Mouse (Mus musculus) splenic B cell, adult 2 months (primary cell): ENCODE measurements around the gene Klhdc7b.

Experiments
- DNase-seq: peaks from one replicate; pipeline ENCODE4 v3.0.0-alpha.2; 2011; ENCODE audit warnings: low read depth, low spot score
- H3K27me3 ChIP-seq: 2 replicates; pipeline ENCODE4 v1.6.1; 2012; ENCODE audit warnings: mild to moderate bottlenecking, low read length, moderate library complexity, mixed read lengths; ENCODE audit not compliant: control insufficient read depth, poor library complexity, insufficient read depth, severe bottlenecking
- H3K36me3 ChIP-seq: 2 replicates; pipeline ENCODE4 v1.6.1; 2012; ENCODE audit warnings: mild to moderate bottlenecking, low read length, moderate library complexity, mixed read lengths; ENCODE audit not compliant: control insufficient read depth, poor library complexity, insufficient read depth, severe bottlenecking

The Klhdc7b gene

GRCm38 (mm10) chr15:89387127-89387526, 2.4 kb downstream of the Klhdc7b start:
- H3K36me3 ChIP-seq = no peaks in the 10 kb centered on the region
- DNase-seq = no peak
- H3K27me3 ChIP-seq = no peaks in the 10 kb centered on the region

- DNase-seq = no peak
- H3K27me3 ChIP-seq = no peaks in the 10 kb centered on the region
- no peaks in the 10 kb centered on the region for H3K36me3 ChIP-seq
Observed at GRCm38 (mm10) chr15:89390081-89390480, 5.4 kb downstream of the Klhdc7b start.

GRCm38 (mm10) chr15:89396883-89397282, 12.2 kb downstream of the Klhdc7b start:
- Histone ChIP-seq H3K36me3 (no peaks in the 10 kb centered on the region), H3K27me3 (no peaks in the 10 kb centered on the region)
- no peak for DNase-seq

GRCm38 (mm10) chr15:89398146-89398545, 13.4 kb downstream of the Klhdc7b start:
- no peak for DNase-seq
- no peaks in the 10 kb centered on the region for H3K36me3 ChIP-seq
- no peaks in the 10 kb centered on the region for H3K27me3 ChIP-seq

- no peak for DNase-seq
- H3K27me3 ChIP-seq = no peaks in the 10 kb centered on the region
- H3K36me3 ChIP-seq = no peaks in the 10 kb centered on the region
Observed at GRCm38 (mm10) chr15:89399716-89400115, 15.0 kb downstream of the Klhdc7b start.

- no peaks in the 10 kb centered on the region for H3K36me3 ChIP-seq
- H3K27me3 ChIP-seq = no peaks in the 10 kb centered on the region
- DNase-seq = no peak
Observed at GRCm38 (mm10) chr15:89402471-89402870, 17.8 kb downstream of the Klhdc7b start.

- no peak for DNase-seq
- Histone ChIP-seq H3K36me3 (no peaks in the 10 kb centered on the region), H3K27me3 (no peaks in the 10 kb centered on the region)
Observed at GRCm38 (mm10) chr15:89404831-89405623, 20.3 kb downstream of the Klhdc7b start.

GRCm38 (mm10) chr15:89406691-89407090, 22.0 kb downstream of the Klhdc7b start:
- Histone ChIP-seq H3K27me3 (no peaks in the 10 kb centered on the region), H3K36me3 (no peaks in the 10 kb centered on the region)
- no peak for DNase-seq

- H3K36me3 ChIP-seq = no peaks in the 10 kb centered on the region
- no peak for DNase-seq
- H3K27me3 ChIP-seq = no peaks in the 10 kb centered on the region
Observed at GRCm38 (mm10) chr15:89410118-89410517, 25.4 kb downstream of the Klhdc7b start, which contains the start of gene Syce3. Syce3 (minus strand) TSS chr15:89410503.

GRCm38 (mm10) chr15:89415282-89415681, 30.6 kb downstream of the Klhdc7b start:
- DNase-seq = no peak
- Histone ChIP-seq H3K36me3 (peaks cover 5% of the 10 kb centered on the region; the same call in 1 of the 2 replicates), H3K27me3 (no peaks in the 10 kb centered on the region)

- Histone ChIP-seq H3K36me3 (peaks cover 12% of the 10 kb centered on the region), H3K27me3 (no peaks in the 10 kb centered on the region)
- DNase-seq = no peak
Observed at GRCm38 (mm10) chr15:89421938-89422337, 37.2 kb downstream of the Klhdc7b start.

GRCm38 (mm10) chr15:89424621-89425020, 39.9 kb downstream of the Klhdc7b start:
- DNase-seq = no peak
- Histone ChIP-seq H3K27me3 (no peaks in the 10 kb centered on the region), H3K36me3 (peaks cover 8% of the 10 kb centered on the region)

- no peaks in the 10 kb centered on the region for H3K27me3 ChIP-seq
- H3K36me3 ChIP-seq = peaks cover 8% of the 10 kb centered on the region
- no peak for DNase-seq
Observed at GRCm38 (mm10) chr15:89425711-89426121, 41.0 kb downstream of the Klhdc7b start, which contains the start of gene Cpt1b. Cpt1b (minus strand) TSS chr15:89425863.

- Histone ChIP-seq H3K36me3 (peaks cover 5% of the 10 kb centered on the region), H3K27me3 (no peaks in the 10 kb centered on the region)
- no peak for DNase-seq
Observed at GRCm38 (mm10) chr15:89426716-89427115, 42.0 kb downstream of the Klhdc7b start.

- Histone ChIP-seq H3K36me3 (peaks cover 5% of the 10 kb centered on the region), H3K27me3 (no peaks in the 10 kb centered on the region)
- no peak for DNase-seq
Observed at GRCm38 (mm10) chr15:89428136-89428790, 43.5 kb downstream of the Klhdc7b start.
